Mouse (Mus musculus) cerebellum, adult 11-12 months (tissue): ENCODE data around the gene Slc26a10.
A peak's percentile ranks its signal among the peaks of the same experiment; 100 is the strongest.

Source experiments
- DNase-seq: peaks from one replicate; pipeline ENCODE4 v3.0.0; 2022

The Slc26a10 gene

DNA sequence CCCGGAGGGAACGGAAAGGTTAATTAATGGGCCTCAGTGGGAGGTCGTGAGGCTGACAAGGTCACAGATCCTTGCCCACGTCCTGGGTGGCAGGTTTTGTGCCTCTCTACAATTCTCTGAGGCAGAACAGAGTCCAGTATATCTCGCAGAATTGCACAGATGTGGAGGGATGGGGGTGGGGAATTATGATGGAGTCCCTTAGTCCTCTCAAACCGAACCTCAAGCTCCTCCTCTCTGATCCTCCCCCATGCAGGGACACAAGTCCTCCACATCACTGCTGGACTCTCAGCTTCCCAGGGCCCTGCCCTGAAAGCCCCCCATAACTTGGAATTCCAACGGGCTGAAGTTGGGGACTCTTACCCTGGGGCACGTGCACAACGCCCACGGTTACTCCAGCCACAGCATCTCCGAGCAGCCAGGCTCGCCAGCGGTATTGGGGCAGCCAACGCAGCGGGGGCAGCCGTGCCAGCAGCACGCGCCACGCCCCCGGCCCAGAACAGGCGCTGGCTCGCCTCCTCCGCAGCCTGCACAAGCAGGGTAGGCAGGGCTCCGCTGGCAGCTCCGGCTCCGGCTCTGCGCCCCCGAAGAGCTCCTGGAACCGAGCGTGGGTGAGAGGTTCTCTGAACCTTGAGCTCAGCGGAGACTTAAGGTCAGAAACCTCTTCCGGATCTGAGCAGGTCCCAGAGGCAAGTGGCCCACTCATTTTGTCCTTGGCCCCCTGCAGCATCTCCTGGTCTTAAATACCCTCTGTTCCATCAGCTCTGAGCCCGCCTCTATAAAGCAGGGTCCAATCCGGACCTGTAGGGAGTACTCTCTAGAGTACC is at the start of gene Slc26a10:
Slc26a10 (minus strand) TSS at position 775 of the 824 bp plus-strand sequence.
- peak; percentile 14 for DNase-seq

DNA sequence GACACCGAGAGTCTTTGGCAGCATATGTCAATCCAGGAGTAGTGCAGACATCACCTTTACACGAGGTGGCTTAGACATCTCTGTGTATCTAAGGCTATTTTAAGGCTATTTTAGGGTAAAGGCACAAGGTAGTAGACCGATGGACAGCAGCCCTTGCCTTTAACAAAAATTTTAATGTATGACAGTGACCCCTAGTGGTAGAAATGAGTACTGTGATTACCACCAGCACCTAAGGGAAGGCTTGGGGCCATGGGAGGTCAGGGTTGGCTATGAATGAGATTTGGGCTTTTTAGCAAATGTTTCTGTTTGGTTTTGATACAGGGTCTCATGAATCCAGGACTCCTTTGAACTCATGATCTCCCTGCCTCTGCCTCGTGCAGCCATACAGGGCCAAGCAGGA is 48.5 kb upstream of the Slc26a10 start:
- DNase-seq, result no peak

DNA sequence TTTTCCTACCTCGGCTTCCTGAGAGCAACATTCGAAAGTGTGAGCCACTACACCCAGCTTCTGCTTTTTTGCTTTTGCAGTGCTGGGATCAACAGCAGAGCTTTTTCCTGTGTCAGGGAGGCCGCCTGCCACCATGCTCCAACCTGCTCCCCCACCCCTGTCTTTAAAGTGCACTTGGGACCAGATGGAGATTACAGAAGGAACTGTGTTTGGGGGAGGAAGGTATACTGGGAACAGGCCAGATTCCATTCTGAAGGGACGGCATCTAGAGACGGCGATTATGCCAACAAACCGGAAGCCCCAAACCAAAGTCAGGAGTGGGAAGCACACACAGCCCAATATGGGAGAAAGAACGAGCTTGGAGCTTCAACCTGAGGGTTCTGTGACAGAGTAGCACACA is 46.7 kb upstream of the Slc26a10 start:
- DNase-seq, result no peak

DNA sequence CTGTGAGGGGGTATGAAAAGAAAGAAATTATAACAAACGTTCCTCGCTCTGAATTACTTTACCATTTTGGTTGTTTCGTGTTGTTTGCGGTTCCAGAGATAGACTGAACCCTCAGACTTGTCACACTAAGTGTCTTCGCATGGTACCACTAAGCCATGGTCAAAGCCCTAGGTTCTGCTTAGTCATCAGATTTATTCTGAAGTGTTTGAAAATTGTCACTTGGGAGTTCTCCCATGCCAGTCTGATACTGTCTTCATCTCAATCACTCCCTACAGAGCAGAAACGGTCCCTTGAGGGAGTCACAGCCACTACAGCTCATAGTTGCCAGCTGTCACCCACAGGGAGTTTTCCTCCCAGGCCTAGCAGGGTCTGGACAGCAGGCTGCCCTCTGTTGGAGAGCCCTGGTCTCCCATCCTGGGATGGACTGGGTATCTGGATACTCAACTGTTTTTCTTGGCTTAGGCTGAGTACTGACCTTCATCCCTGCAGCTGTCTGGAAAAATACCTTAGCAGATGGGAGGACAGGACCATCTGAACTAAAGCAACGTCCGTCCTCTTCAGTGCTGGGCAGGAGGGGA is 46.0 kb upstream of the Slc26a10 start:
- no peak for DNase-seq

GRCm38 (mm10) chr10:127225732-127226131 is 45.3 kb upstream of the Slc26a10 start:
- DNase-seq, result no peak

DNA sequence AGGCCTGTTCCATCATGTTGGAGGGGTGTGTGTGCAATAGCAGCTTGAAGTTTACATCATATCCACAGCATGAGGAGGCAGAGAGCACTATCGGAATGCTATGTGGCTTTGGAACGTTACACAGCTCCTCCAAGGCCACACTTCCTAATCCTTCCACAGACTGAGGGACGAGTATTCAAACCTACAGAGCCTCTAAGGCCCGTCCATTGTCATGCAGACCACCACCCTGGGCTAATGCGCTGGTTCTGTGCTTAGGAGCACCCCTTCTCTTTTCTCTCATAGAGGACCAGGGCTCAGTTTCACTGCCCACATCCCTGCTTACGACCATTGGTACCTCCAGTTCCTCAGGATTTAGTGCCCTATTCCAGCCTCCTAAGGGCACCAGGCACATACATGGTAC is 44.8 kb upstream of the Slc26a10 start:
- DNase-seq, result no peak

DNA sequence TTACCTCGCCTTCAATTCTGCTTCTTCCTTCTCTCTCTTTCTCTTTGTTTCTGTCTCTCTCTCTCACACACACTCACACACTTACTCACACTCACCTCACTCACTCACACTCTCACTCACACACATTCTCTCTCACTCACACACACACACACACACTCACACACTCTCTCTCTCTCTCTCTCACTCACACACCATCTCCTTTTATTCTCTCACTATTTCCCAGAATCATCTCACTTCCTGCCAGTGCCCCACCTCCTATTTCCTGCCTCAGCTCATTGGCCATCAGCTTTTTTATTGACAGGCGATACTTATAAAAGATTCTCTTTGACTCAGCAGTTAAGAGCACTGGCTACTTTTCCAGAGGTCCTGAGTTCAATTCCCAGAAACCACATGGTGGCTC is 37.9 kb upstream of the Slc26a10 start:
- DNase-seq, result no peak

GRCm38 (mm10) chr10:127217177-127217576 is 36.7 kb upstream of the Slc26a10 start:
- DNase-seq, result no peak

DNA sequence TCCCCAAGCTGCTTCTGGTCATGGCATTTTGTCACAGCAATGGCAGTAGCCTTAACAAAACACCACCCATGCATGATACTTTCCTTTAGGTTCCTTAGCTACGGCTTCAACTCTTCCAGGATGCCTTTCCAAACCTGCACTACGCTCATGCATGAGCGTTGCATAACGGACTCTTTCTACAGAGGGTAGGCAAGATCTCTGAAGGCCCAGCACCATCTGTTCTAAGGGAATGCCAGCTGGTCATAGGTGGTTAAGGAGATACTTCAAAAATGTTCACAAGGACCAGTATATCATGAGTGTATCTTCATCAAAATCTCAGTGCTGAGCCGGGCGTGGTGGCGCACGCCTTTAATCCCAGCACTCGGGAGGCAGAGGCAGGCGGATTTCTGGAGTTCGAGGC is 36.0 kb upstream of the Slc26a10 start:
- DNase-seq, result peak; percentile 57

GRCm38 (mm10) chr10:127214422-127214803 is 34.0 kb upstream of the Slc26a10 start:
- no peak for DNase-seq

GRCm38 (mm10) chr10:127213704-127214421 is 33.4 kb upstream of the Slc26a10 start:
- DNase-seq, result no peak

DNA sequence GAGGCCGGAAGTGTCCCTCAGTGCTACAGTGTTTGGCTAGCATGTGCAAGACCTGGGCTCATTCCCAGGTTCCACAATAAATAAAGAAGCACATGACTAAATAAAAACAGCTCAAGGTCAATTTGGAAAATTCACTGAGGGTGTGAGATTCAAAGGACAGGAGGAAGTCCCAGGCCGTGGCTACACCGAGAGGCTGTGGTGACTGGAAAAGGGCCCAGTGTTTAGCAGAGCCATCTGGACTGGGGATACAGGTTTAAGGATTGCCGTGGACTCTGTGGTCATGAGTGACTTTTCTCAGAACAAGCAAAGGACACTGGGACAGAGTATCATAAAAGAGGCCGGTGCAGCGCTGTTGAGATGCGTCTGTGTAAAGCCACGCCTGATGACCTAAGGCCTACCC is 32.8 kb upstream of the Slc26a10 start:
- DNase-seq, result peak; percentile 63

- DNase-seq, result peak; percentile 94
Measured at GRCm38 (mm10) chr10:127211414-127211854, 31.0 kb upstream of the Slc26a10 start, which contains the start of gene Pip4k2c. TSS of gene Pip4k2c (minus strand) at chr10:127211585.

DNA sequence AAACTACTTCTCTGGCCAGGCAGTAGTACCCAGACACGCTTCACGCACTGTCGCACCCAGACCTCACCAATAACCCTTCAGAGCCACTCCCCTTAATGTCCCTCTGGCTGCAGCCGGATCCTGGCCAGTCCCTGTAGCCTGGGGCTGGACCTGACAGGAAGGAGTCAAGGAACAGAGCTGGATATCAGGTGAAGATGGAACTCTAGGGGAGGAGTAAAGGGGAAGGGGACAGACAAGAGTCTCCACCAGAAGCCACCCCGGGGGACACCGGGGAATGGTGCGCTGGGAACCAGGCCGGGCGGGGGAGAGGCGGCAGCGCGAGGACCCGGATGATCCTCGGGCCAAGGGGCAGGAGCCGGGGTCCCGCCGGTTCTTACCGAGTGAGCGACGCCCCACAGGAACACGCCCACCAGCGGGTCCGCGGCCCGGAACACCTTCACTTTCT is 30.5 kb upstream of the Slc26a10 start:
- DNase-seq, result no peak

DNA sequence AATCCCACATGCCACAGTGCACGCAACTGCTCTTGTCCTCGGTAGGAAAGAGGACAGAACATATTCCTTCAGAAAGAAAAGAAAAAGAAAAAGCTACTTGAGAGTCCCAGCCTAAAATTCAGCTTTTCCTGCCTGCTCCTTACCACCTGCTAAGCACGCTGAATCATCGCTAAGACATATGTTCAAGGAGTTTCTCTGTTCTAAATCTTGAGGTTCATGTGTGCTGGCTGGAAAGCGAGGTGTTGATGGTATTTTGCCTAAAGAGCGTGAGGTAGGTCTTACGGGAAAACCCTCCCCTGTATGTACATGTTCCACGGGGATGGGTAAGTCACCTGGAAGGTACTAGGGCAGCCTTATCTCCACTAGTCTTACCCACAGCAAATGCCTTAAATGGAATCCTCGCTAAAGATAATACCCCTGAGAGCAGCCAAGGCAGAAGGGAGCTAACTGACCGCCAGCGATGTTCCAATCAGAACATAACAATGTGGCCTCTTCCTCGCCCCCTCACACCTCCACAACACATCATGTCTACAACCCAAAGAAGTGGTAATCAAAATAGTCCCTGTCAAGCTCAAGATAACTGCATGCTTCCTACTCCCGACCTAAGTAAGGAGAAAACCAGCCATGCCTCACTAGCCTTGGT is 29.6 kb upstream of the Slc26a10 start:
- no peak for DNase-seq

DNA sequence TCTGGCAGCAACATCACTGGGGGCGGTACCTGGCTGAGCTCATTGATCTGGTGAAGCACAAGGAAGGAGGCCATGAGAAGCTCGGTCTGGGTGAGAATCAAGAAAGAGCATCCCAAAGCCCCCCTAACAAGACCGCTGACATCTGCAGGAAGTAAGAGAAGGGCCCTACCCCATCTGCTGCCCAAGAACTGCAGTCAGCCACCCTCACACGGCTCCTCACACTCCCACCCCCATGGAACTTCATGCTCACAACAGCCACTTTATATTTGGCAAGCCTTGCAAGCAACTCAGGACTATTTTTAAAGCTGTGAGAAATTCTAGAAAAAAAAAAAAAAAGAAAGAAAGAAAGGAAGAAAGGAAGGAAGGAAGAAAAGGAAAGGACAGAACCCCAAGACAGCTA is 28.5 kb upstream of the Slc26a10 start:
- DNase-seq, result no peak

DNA sequence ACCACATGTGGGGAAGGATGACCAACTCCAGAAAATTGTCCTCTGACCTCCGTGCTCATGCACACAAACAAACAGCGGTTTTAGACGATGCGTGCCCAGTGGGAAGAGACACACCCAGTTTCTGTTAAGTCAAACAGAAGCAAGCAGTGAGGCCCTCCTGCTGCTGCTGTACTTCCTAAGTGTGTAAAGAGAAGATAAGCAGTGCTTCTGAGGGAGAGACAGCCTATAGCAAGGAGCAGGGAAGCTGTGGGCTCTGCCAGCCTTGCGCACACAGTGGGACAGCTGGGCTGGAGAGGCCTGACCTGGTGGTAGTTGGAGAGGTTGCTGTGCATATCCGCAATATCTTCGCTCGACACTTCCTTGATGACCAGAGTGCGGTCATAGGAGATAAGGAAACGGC is 24.9 kb upstream of the Slc26a10 start:
- no peak for DNase-seq

DNA sequence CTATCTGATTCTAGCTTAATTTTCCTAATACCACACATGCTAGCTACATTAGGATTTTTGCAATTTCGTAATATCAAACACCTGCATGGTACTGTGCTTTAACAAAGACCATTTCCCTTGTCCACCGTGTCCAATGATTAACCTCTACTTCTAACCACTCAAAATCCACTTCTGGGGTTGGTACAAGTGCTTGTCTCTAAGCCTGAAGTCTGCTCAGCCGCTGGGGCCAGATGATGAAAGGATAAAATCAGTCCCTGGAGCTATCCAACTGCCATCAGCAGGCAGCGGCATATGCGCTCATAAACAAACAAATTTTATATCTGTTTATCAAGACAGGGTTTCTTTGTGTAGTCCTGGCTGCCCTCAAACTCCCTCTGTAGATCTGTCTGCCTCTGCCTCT is 24.1 kb upstream of the Slc26a10 start:
- no peak for DNase-seq

GRCm38 (mm10) chr10:127203106-127203505 is 22.7 kb upstream of the Slc26a10 start:
- no peak for DNase-seq

DNA sequence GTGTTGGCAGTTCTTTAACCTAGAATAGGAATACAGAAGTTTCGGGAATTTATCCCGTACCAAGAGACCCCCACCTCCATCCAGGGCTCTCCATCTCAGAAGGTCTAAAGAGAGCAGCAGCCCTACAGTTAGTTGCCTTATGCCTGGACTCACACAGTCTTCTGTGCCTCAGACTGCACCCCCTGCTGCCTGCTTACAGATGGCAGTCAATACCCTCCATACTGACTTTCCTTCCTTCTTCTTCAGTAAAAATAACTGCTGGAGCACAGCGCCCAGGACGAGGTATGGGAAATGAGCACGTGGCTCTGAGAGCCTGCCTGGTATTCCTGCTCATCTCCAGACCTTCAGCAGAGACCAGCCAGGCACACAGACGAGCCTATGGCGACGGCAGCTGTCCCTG is 19.8 kb upstream of the Slc26a10 start:
- no peak for DNase-seq

GRCm38 (mm10) chr10:127199474-127199873 is 19.0 kb upstream of the Slc26a10 start:
- DNase-seq, result no peak

GRCm38 (mm10) chr10:127199068-127199467 is 18.6 kb upstream of the Slc26a10 start:
- DNase-seq, result no peak

DNA sequence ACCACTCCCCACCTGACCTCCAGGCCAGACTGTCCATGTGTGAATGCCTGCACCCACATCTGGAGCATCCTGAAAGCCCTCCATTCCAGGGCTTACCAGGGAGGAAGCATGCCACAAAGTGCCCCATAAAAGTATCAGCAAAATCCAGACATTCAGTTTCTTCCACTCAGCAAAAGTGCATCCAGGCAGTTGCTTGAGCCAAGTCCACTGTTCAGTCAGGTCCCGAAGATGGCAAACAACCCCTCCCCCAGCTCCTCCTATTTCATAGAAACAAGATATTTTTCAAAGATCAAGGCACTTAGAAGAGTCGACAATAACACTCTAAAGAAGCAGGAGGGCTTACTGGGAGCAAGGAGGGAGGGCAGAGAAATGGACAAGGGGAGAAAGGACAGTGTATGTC is 18.0 kb upstream of the Slc26a10 start:
- no peak for DNase-seq
